Mouse (Mus musculus): ENCODE results near the gene Tyk2. TPM values are rescaled to one million over a fixed set of nuclear protein-coding genes. Genes with fewer than 3 reads are reported as not detected.

Tyk2 gene
- total and polyA plus RNA-seq, 3 experiments = 16.6 to 19.0 (median 17.4) TPM

- no peaks in the 10 kb centered on the region for H3K27me3 ChIP-seq (ENCODE audit: insufficient read depth, low read length)
- ATAC-seq (ENCODE audit: extremely low read depth, insufficient number of reproducible peaks, low FRiP score, poor library complexity, severe bottlenecking) (no peak), DNase-seq (ENCODE audit: low spot score) (no peak)
- peaks cover 3% of the 10 kb centered on the region; the same call in 1 of the 2 replicates for H3K4me1 ChIP-seq (ENCODE audit: insufficient read depth, low read depth, low read length)
- peaks cover 83% of the 10 kb centered on the region for H3K36me3 ChIP-seq (replicated peaks)
- TF ChIP-seq TAL1 (conservative IDR thresholded peaks at IDR 0.05; ENCODE audit: low read depth, low read length) = no peak
- no peaks in the 10 kb centered on the region for H3K9me3 ChIP-seq (replicated peaks)
- H3K4me3 ChIP-seq (ENCODE audit: low read depth, low read length) = no peak overlapping the region
Observed at GRCm38 (mm10) chr9:21113751-21114150, 17.3 kb downstream of the Tyk2 start.

GRCm38 (mm10) chr9:21107607-21108237 lies 23.3 kb downstream of the Tyk2 start:
- no peak for TF ChIP-seq CTCF (IDR thresholded peaks at IDR 0.05; ENCODE audit: low read depth, low read length)
- TF ChIP-seq GATA2 (IDR thresholded peaks at IDR 0.05; ENCODE audit: borderline replicate concordance, low read depth, low read length) = no peak
- no peak for TF ChIP-seq GATA1 (IDR thresholded peaks at IDR 0.05; ENCODE audit: borderline replicate concordance, low read length)
- no peak for TF ChIP-seq POLR2AphosphoS5 (IDR thresholded peaks at IDR 0.05; ENCODE audit: insufficient replicate concordance, low read depth, low read length)
- TF ChIP-seq TAL1 (conservative IDR thresholded peaks at IDR 0.05; ENCODE audit: low read depth, low read length) = no peak
- Histone ChIP-seq H3K4me3 (ENCODE audit: low read depth, low read length) (no peak overlapping the region), H3K36me3 (replicated peaks) (peaks cover 86% of the 10 kb centered on the region), H3K9me3 (replicated peaks) (no peaks in the 10 kb centered on the region), H3K4me1 (ENCODE audit: insufficient read depth, low read depth, low read length) (peaks cover 14% of the 10 kb centered on the region), H3K27me3 (ENCODE audit: insufficient read depth, low read length) (no peaks in the 10 kb centered on the region)
- DNase-seq (ENCODE audit: low spot score) (no peak), ATAC-seq (ENCODE audit: extremely low read depth, insufficient number of reproducible peaks, low FRiP score, poor library complexity, severe bottlenecking) (no peak)

- no peak for ATAC-seq (ENCODE audit: extremely low read depth, insufficient number of reproducible peaks, low FRiP score, poor library complexity, severe bottlenecking)
- peaks cover 93% of the 10 kb centered on the region for H3K36me3 ChIP-seq (replicated peaks)
- H3K4me3 ChIP-seq (ENCODE audit: low read depth, low read length) = no peak overlapping the region
- H3K4me1 ChIP-seq (ENCODE audit: insufficient read depth, low read depth, low read length) = peaks cover 14% of the 10 kb centered on the region
- TF ChIP-seq POLR2AphosphoS5 (IDR thresholded peaks at IDR 0.05; ENCODE audit: insufficient replicate concordance, low read depth, low read length) = no peak
- TF ChIP-seq TAL1 (conservative IDR thresholded peaks at IDR 0.05; ENCODE audit: low read depth, low read length) = no peak
- no peak for TF ChIP-seq CTCF (IDR thresholded peaks at IDR 0.05; ENCODE audit: low read depth, low read length)
- TF ChIP-seq GATA2 (IDR thresholded peaks at IDR 0.05; ENCODE audit: borderline replicate concordance, low read depth, low read length) = no peak
- no peak for TF ChIP-seq GATA1 (IDR thresholded peaks at IDR 0.05; ENCODE audit: borderline replicate concordance, low read length)
- no peaks in the 10 kb centered on the region for H3K9me3 ChIP-seq (replicated peaks)
- DNase-seq (ENCODE audit: low spot score) = no peak
- no peaks in the 10 kb centered on the region for H3K27me3 ChIP-seq (ENCODE audit: insufficient read depth, low read length)
Observed at GRCm38 (mm10) chr9:21105760-21106564, 25.1 kb downstream of the Tyk2 start.

GRCm38 (mm10) chr9:21104814-21105213 lies 26.2 kb downstream of the Tyk2 start:
- H3K4me3 ChIP-seq (ENCODE audit: low read depth, low read length) = no peak overlapping the region
- H3K27me3 ChIP-seq (ENCODE audit: insufficient read depth, low read length) = no peaks in the 10 kb centered on the region
- peaks cover 14% of the 10 kb centered on the region for H3K4me1 ChIP-seq (ENCODE audit: insufficient read depth, low read depth, low read length)
- DNase-seq (ENCODE audit: low spot score) (no peak), ATAC-seq (ENCODE audit: extremely low read depth, insufficient number of reproducible peaks, low FRiP score, poor library complexity, severe bottlenecking) (no peak)
- H3K9me3 ChIP-seq (replicated peaks) = no peaks in the 10 kb centered on the region
- TF ChIP-seq POLR2AphosphoS5 (IDR thresholded peaks at IDR 0.05; ENCODE audit: insufficient replicate concordance, low read depth, low read length) (no peak), TAL1 (conservative IDR thresholded peaks at IDR 0.05; ENCODE audit: low read depth, low read length) (no peak), GATA1 (IDR thresholded peaks at IDR 0.05; ENCODE audit: borderline replicate concordance, low read length) (no peak), CTCF (IDR thresholded peaks at IDR 0.05; ENCODE audit: low read depth, low read length) (no peak), GATA2 (IDR thresholded peaks at IDR 0.05; ENCODE audit: borderline replicate concordance, low read depth, low read length) (no peak)
- peaks cover 93% of the 10 kb centered on the region for H3K36me3 ChIP-seq (replicated peaks)

- H3K4me1 ChIP-seq (ENCODE audit: insufficient read depth, low read depth, low read length) = peaks cover 15% of the 10 kb centered on the region
- H3K9me3 ChIP-seq (replicated peaks) = no peaks in the 10 kb centered on the region
- no peak overlapping the region for H3K4me3 ChIP-seq (ENCODE audit: low read depth, low read length)
- no peak for TF ChIP-seq GATA1 (IDR thresholded peaks at IDR 0.05; ENCODE audit: borderline replicate concordance, low read length)
- no peak for TF ChIP-seq TAL1 (conservative IDR thresholded peaks at IDR 0.05; ENCODE audit: low read depth, low read length)
- TF ChIP-seq CTCF (IDR thresholded peaks at IDR 0.05; ENCODE audit: low read depth, low read length) = no peak
- no peak for TF ChIP-seq GATA2 (IDR thresholded peaks at IDR 0.05; ENCODE audit: borderline replicate concordance, low read depth, low read length)
- TF ChIP-seq POLR2AphosphoS5 (IDR thresholded peaks at IDR 0.05; ENCODE audit: insufficient replicate concordance, low read depth, low read length) = no peak
- H3K27me3 ChIP-seq (ENCODE audit: insufficient read depth, low read length) = no peaks in the 10 kb centered on the region
- ATAC-seq (ENCODE audit: extremely low read depth, insufficient number of reproducible peaks, low FRiP score, poor library complexity, severe bottlenecking) (no peak), DNase-seq (ENCODE audit: low spot score) (no peak)
- H3K36me3 ChIP-seq (replicated peaks) = peaks cover 86% of the 10 kb centered on the region
Observed at GRCm38 (mm10) chr9:21102076-21102475, 29.0 kb downstream of the Tyk2 start.

GRCm38 (mm10) chr9:21100447-21101161 lies 30.4 kb downstream of the Tyk2 start:
- no peaks in the 10 kb centered on the region for H3K9me3 ChIP-seq (replicated peaks)
- H3K36me3 ChIP-seq (replicated peaks) = peaks cover 87% of the 10 kb centered on the region
- ATAC-seq (ENCODE audit: extremely low read depth, insufficient number of reproducible peaks, low FRiP score, poor library complexity, severe bottlenecking) (no peak), DNase-seq (ENCODE audit: low spot score) (no peak)
- no peaks in the 10 kb centered on the region for H3K27me3 ChIP-seq (ENCODE audit: insufficient read depth, low read length)
- no peak overlapping the region for H3K4me3 ChIP-seq (ENCODE audit: low read depth, low read length)
- peaks cover 11% of the 10 kb centered on the region for H3K4me1 ChIP-seq (ENCODE audit: insufficient read depth, low read depth, low read length)
- TF ChIP-seq POLR2AphosphoS5 (IDR thresholded peaks at IDR 0.05; ENCODE audit: insufficient replicate concordance, low read depth, low read length) (no peak), CTCF (IDR thresholded peaks at IDR 0.05; ENCODE audit: low read depth, low read length) (no peak), GATA2 (IDR thresholded peaks at IDR 0.05; ENCODE audit: borderline replicate concordance, low read depth, low read length) (no peak), TAL1 (conservative IDR thresholded peaks at IDR 0.05; ENCODE audit: low read depth, low read length) (no peak), GATA1 (IDR thresholded peaks at IDR 0.05; ENCODE audit: borderline replicate concordance, low read length) (no peak)

Data from G1E (cell line).